Mouse (Mus musculus) kidney, embryonic 14.5 days (tissue): ENCODE data around the gene Vdr. TPM values are rescaled to one million over a fixed set of nuclear protein-coding genes. Genes with fewer than 3 reads are reported as not detected.

ENCODE experiments used
- ATAC-seq: fragments of 200-750 bp; cut with Nextera tagmentation; 2 replicates; pipeline ENCODE4 v1.8.0; 2017; ENCODE audit warnings: moderate number of reproducible peaks, mild to moderate bottlenecking, moderate TSS enrichment, moderate library complexity; ENCODE audit not compliant: low FRiP score, low TSS enrichment
- H3K27ac ChIP-seq: fragments of 300-500 bp; sonication (generic); 2 replicates; pipeline ENCODE4 v1.5.1; 2014; ENCODE audit warnings: low read depth, mild to moderate bottlenecking, low read length, moderate library complexity, mixed read lengths
- H3K27me3 ChIP-seq: fragments of 300-500 bp; sonication (generic); 2 replicates; pipeline ENCODE4 v1.6.1; 2014; ENCODE audit warnings: mild to moderate bottlenecking, low read length; ENCODE audit not compliant: control insufficient read depth, insufficient read depth
- H3K36me3 ChIP-seq: fragments of 300-500 bp; sonication (generic); 2 replicates; pipeline ENCODE4 v1.6.1; 2014; ENCODE audit warnings: low read length, mixed read lengths; ENCODE audit not compliant: control insufficient read depth, insufficient read depth
- H3K4me1 ChIP-seq: fragments of 300-500 bp; sonication (generic); 2 replicates; pipeline ENCODE4 v1.6.1; 2014; ENCODE audit warnings: low read length, mixed read lengths; ENCODE audit not compliant: control insufficient read depth, insufficient read depth
- H3K4me2 ChIP-seq: fragments of 300-500 bp; sonication (generic); replicated peaks from 2 replicates; pipeline ENCODE4 v1.6.1; 2014; ENCODE audit warnings: low read depth, mild to moderate bottlenecking, low read length
- H3K4me3 ChIP-seq: fragments of 300-500 bp; sonication (generic); 2 replicates; pipeline ENCODE4 v1.5.1; 2014; ENCODE audit warnings: mild to moderate bottlenecking, low read length
- H3K9ac ChIP-seq: fragments of 300-500 bp; sonication (generic); 2 replicates; pipeline ENCODE4 v1.6.1; 2014; ENCODE audit warnings: low read depth, mild to moderate bottlenecking, low read length, moderate library complexity
- H3K9me3 ChIP-seq: fragments of 300-500 bp; sonication (generic); 2 replicates; pipeline ENCODE4 v1.6.1; 2016; ENCODE audit warnings: low read length; ENCODE audit not compliant: control insufficient read depth
- WGBS: fragments of 180-500 bp; shearing (Covaris S2); extraction: QIAGEN DNeasy Blood & Tissue Kit; methylation state at CpG from one replicate; pipeline ENCODE4 v1.1.7; 2014; 5-methylcytosine and 5-hydroxymethylcytosine counted together
- polyA plus RNA-seq: library from polyadenylated mRNA; unstranded; fragments of >200 nt; fragmentation: Nextera tagmentation; extraction: Ambion mirVana; gene quantifications from 2 replicates; pipeline ENCODE4 v1.2.1, GENCODE M21; 2014

The Vdr gene
- polyA plus RNA-seq, 1 experiment from 2014 or later = 2.8 TPM

GRCm38 (mm10) chr15:97898791-97899190 lies 11.6 kb downstream of the Vdr start:
- no peak overlapping the region for H3K4me2 ChIP-seq
- WGBS = 79% methylated on average over 5 of the region's 5 CpGs

GRCm38 (mm10) chr15:97896861-97897654 lies 13.4 kb downstream of the Vdr start:
- H3K36me3 ChIP-seq = no peaks in the 10 kb centered on the region
- 69% methylated on average over 16 of the region's 16 CpGs for WGBS
- H3K27ac ChIP-seq = peak overlapping the region; percentile 37; the same call in 1 of the 2 replicates
- no peak overlapping the region for H3K9ac ChIP-seq
- H3K4me3 ChIP-seq = no peak overlapping the region
- H3K4me2 ChIP-seq = no peak overlapping the region
- H3K27me3 ChIP-seq = no peaks in the 10 kb centered on the region
- no peak for ATAC-seq
- peaks cover 17% of the 10 kb centered on the region for H3K4me1 ChIP-seq
- H3K9me3 ChIP-seq = no peaks in the 10 kb centered on the region

More at GRCm38 (mm10) chr15:97898791-97899190, 11.6 kb downstream of the Vdr start:
- ATAC-seq = no peak
- H3K27ac ChIP-seq = no peak overlapping the region
- H3K9ac ChIP-seq = no peak overlapping the region
- H3K36me3 ChIP-seq = no peaks in the 10 kb centered on the region
- no peaks in the 10 kb centered on the region for H3K9me3 ChIP-seq
- no peaks in the 10 kb centered on the region for H3K27me3 ChIP-seq
- H3K4me1 ChIP-seq = peaks cover 17% of the 10 kb centered on the region
- H3K4me3 ChIP-seq = no peak overlapping the region

GRCm38 (mm10) chr15:97896347-97896746 lies 14.1 kb downstream of the Vdr start:
- H3K36me3 ChIP-seq = no peaks in the 10 kb centered on the region
- 61% methylated on average over 9 of the region's 9 CpGs for WGBS
- H3K4me1 ChIP-seq = peaks cover 17% of the 10 kb centered on the region
- H3K4me3 ChIP-seq = no peak overlapping the region
- no peaks in the 10 kb centered on the region for H3K27me3 ChIP-seq
- no peaks in the 10 kb centered on the region for H3K9me3 ChIP-seq
- H3K27ac ChIP-seq = peak overlapping the region; percentile 30; the same call in 1 of the 2 replicates
- no peak overlapping the region for H3K9ac ChIP-seq
- no peak overlapping the region for H3K4me2 ChIP-seq
- ATAC-seq = 0 out of 2 replicates have a peak, but pooled peaks have one; percentile 25

GRCm38 (mm10) chr15:97895847-97896246 lies 14.6 kb downstream of the Vdr start:
- no peak for ATAC-seq
- Histone ChIP-seq H3K27ac (no peak overlapping the region; the same call in 1 of the 2 replicates), H3K27me3 (no peaks in the 10 kb centered on the region), H3K9ac (no peak overlapping the region), H3K9me3 (no peaks in the 10 kb centered on the region), H3K4me1 (peaks cover 17% of the 10 kb centered on the region), H3K4me3 (no peak overlapping the region), H3K36me3 (no peaks in the 10 kb centered on the region), H3K4me2 (no peak overlapping the region)
- 51% methylated on average over 12 of the region's 12 CpGs for WGBS

GRCm38 (mm10) chr15:97892506-97892905 lies 17.9 kb downstream of the Vdr start:
- Histone ChIP-seq H3K4me3 (no peak overlapping the region), H3K36me3 (no peaks in the 10 kb centered on the region), H3K27ac (no peak overlapping the region), H3K27me3 (no peaks in the 10 kb centered on the region), H3K9me3 (no peaks in the 10 kb centered on the region), H3K4me1 (peaks cover 17% of the 10 kb centered on the region), H3K4me2 (no peak overlapping the region), H3K9ac (no peak overlapping the region)
- no peak for ATAC-seq
- WGBS = 52% methylated on average over 8 of the region's 8 CpGs

- Histone ChIP-seq H3K4me2 (no peak overlapping the region), H3K9me3 (no peaks in the 10 kb centered on the region), H3K4me3 (no peak overlapping the region), H3K4me1 (peaks cover under 1% of the 10 kb centered on the region; the same call in 1 of the 2 replicates), H3K27me3 (no peaks in the 10 kb centered on the region), H3K9ac (no peak overlapping the region), H3K27ac (no peak overlapping the region), H3K36me3 (no peaks in the 10 kb centered on the region)
- no peak for ATAC-seq
- 86% methylated on average over 10 of the region's 10 CpGs for WGBS
These were observed 20.0 kb downstream of the Vdr start for GRCm38 (mm10) chr15:97890450-97890849.

GRCm38 (mm10) chr15:97890017-97890416 lies 20.4 kb downstream of the Vdr start:
- no peak overlapping the region for H3K4me3 ChIP-seq
- whole genome bisulfite sequencing = 63% methylated on average over 11 of the region's 11 CpGs
- no peak overlapping the region for H3K27ac ChIP-seq
- H3K9ac ChIP-seq = no peak overlapping the region
- H3K27me3 ChIP-seq = no peaks in the 10 kb centered on the region
- no peaks in the 10 kb centered on the region for H3K36me3 ChIP-seq
- no peak for ATAC-seq
- H3K4me1 ChIP-seq = no peaks in the 10 kb centered on the region
- no peak overlapping the region for H3K4me2 ChIP-seq
- no peaks in the 10 kb centered on the region for H3K9me3 ChIP-seq

GRCm38 (mm10) chr15:97887541-97888016 lies 22.9 kb downstream of the Vdr start:
- Histone ChIP-seq H3K27ac (no peak overlapping the region), H3K4me1 (no peaks in the 10 kb centered on the region), H3K9me3 (no peaks in the 10 kb centered on the region), H3K36me3 (no peaks in the 10 kb centered on the region), H3K4me3 (no peak overlapping the region), H3K9ac (no peak overlapping the region), H3K27me3 (no peaks in the 10 kb centered on the region), H3K4me2 (no peak overlapping the region)
- 75% methylated on average over 10 of the region's 10 CpGs for WGBS
- no peak for ATAC-seq

- H3K4me3 ChIP-seq = no peak overlapping the region
- H3K27ac ChIP-seq = no peak overlapping the region
- H3K9me3 ChIP-seq = no peaks in the 10 kb centered on the region
- no peaks in the 10 kb centered on the region for H3K27me3 ChIP-seq
- H3K4me2 ChIP-seq = no peak overlapping the region
- no peak for ATAC-seq
- no peak overlapping the region for H3K9ac ChIP-seq
- no peaks in the 10 kb centered on the region for H3K36me3 ChIP-seq
- no peaks in the 10 kb centered on the region for H3K4me1 ChIP-seq
- 87% methylated on average over 8 of the region's 8 CpGs for WGBS
These were observed 29.0 kb downstream of the Vdr start for GRCm38 (mm10) chr15:97881423-97881822.
